Mouse (Mus musculus) induced T-regulatory cell, adult 2 months (primary cell): ENCODE data around the gene Phactr2.

Experiments
- DNase-seq: peaks from one replicate; pipeline ENCODE4 v3.0.0-alpha.2; 2012; ENCODE audit warnings: low read depth

Phactr2 gene

DNA sequence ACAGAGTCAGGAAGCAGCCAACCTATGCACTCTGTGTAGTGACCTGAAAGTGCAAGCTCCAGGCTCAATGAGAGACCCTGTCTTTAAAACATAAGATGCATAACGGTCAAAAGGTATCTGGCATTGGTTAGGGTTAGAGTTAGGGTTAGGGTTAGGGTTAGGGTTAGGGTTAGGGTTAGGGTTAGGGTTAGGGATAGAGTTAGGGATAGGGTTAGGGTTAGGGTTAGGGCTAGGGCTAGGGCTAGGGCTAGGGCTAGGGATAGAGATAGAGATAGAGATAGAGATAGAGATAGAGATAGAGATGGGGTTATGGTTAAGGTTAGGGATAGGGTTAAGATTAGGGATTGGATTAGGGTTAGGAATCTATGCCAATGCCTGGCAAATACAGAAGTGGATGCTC, 72.2 kb downstream of the Phactr2 start:
- no peak for DNase-seq

DNA sequence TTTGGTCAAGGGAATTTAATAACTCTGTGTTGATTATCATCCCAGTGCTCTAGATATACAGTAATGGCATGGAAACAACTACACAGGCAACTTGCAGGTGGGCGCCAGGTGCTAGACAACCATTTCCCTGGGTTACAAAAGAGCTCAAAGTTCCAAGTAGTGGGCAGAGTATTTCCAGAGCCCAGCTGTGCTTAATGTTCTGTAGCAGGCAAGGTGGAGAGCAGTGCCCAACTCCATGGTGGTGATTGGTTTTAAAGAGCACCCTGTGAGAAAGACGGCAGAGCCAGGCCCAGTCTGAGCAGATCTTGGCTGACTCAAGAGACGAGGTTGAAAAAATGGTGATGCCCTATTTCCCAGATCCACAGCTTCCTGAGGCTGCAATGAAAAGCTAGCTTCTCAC, 78.5 kb downstream of the Phactr2 start:
- no peak for DNase-seq

DNA sequence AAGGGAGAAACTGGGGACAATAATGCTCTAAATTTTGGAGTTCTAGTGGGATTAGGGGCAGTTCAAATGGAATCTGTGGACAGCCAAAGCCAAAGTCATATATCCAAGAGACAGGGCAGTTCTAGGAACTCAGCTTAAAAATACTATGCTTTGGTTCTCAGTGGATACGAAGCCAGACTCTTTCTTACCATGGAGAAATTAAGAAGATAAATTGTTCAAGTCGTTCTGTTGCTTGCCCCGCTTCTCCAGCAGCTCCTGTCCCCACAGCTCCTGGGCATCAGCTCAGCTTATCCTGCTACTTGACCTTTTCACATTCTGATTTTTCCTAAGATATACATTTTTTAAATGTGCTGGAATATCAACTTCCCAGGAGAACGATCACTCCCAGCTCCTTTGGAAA, 80.2 kb downstream of the Phactr2 start:
- DNase-seq, result no peak

DNA sequence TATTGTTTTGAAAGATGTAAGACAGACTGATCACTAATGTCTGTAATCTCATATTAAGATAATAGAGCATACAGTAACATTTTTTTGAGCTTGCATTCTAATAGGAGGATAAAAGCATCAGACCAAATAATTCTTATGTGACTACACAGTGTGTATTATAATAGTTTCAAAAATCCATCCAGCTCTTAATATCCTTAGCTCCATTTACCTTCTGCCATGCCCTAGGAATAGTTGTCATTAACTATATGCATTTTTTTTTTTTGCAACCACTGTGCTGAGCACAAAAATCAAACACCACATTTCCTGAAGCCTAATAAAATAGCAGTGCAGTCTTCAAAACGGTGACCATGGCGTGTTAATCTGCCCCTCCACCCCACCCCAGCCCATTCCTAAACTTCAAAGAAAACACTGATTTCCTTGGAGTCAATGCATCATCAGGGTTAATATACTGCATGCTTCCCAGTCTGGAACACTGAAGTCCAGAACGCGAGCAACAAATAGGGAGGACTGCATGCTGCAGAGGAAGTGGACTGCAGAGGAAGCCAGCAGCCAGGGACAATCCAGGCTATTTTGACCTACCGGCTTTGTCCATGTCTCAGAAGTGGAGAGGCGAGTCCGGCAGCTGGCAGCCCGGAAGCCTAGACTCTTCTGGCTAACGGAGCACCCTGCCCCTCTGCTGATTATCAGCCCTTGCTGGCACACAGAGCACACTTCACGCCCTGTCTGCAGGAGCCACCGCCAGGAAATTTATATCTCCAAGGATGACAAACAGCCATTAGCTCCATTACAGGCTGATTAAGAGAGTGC, 85.9 kb downstream of the Phactr2 start:
- DNase-seq, result no peak

DNA sequence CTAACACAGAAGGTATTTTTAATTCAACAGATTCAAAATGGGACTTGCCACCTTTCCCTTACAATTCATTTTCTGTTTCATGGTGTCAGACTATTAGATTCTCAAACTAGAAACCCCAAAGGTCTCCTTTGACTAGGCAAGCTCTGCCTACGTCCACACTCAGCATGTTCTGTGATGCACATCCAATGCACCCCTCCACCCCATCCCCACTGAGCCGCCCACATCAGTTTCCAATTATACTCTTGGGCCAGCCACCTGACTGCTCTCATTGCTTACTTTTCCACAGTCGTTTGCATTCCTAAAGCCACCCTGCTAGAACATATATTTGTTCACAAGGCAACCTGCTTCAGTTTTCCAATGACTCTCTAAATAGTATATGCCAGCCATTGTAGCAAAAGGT, 89.3 kb downstream of the Phactr2 start:
- no peak for DNase-seq

DNA sequence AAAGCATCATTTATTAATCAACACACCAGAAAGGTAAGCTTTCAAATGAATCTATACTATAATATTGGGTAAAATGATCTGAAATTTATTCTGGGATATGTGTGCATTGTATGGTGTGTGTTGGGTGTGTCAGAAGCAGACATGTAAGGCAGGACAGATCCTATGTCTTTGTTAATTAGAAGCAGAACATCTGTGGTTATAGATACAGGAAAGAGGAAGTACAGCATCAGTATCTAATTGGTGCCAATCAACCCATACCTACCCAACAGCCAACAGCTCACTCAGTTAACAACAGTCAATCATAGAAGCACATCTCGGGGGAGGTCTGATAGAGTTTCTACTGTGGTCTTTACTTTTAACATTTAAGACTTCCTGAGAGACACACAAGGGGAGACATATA, 96.3 kb downstream of the Phactr2 start:
- no peak for DNase-seq

DNA sequence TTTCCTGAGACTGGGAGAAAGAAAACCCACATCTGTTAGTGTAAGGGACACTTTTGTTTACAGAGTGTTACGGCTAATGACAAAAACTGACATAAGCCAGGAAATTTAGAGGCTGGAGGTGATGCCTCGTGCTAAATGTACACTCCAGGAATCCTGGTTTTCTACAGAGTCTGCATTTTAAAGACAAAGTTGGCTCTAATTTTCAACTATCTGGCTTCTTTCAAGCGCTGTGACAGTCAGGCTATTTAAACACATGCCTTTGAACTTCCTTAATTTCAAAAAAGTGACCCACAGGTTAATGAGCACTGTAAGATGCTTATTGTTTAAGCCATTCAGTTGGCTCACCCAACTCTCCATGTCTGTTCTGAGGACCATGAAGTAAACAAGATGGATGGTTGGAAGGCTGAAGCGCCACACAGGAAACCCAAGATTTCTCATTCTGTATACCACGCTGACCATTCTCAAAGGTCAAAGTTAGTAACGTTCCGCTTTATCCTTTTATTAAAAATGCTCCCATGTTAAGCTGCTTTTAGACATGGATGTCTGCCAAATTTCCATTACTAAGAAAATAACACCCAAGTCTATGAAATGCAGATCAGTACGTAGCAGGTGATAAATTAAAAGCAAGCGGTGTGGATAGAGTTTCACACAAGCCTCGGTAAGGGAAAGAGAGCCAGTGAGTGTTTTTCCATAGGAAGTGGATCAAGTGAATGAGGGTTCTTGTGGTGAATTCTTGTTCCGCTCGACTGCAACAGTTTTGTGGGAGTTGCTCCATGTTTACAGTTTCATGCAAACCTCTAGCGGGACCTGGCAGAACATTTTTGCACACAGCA, 97.6 kb downstream of the Phactr2 start:
- no peak for DNase-seq

DNA sequence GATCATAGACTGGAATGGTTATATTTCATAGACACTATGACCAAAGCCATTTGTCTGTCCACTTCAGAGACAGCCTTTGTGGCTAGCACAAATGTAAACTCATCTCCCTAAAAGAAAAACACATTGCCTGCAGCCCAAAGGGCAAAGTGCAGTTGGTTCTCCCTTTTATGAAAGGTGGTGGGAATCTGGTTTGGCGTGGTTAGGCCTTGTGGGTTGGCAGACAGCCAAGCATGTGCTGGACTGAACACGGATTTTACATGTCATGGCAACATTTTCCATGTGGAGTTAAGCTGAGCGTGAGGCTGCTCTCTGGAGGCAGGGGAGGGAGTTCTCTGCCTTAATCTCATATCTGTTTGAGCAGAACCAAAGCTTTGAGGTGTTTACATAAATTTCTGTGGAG, 98.4 kb downstream of the Phactr2 start:
- no peak for DNase-seq

DNA sequence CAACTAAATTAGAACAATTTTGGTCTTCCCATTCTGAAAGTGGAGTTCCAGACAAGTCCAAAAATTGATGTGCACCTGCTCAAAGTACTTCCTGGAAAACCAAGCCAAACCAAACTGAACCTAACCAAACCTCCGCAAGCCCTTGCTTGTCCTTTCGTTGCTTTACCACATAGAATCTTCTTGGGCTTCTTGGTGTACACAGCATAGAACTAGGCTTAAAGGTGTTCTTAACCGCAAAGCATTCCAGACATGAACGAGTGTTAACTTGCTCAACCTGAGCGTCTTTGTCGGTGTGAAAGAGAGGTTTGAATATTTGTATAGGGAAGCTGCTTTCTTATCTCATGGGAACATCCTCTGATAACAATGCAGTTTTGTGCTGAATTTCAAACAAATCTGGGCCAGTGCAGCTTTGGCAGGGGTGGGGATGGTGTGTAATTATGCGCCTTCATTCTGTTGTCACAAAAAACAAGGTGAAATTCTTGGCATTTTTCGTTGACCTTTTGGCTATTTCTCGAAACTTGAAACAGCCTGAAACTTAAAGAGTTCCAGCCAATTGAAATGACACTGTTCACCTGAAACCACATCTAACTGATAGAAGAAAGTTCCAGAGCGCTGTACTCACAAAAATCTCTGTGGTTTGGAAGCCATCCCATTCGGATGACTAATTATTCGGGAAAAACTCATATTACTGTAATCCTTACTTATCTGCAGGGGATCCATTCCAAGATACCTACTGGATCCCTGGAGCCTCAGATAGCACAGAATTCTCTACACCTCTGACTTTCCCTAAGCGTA, 104.4 kb downstream of the Phactr2 start:
- no peak for DNase-seq

DNA sequence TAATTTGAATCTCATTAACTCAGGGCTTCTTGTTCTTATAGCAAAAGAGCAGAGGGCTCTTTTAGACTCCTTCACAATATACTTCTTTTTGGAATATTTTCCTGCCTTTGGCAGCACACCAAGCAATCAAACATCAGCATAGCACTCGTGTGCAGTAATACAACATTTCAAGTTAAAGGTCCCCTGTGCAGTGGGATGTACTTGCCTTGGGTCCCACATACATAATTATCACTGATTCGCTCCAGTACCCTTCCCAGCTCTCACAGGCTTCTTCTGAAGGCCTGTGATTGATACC, 110.0 kb downstream of the Phactr2 start:
- DNase-seq, result no peak

DNA sequence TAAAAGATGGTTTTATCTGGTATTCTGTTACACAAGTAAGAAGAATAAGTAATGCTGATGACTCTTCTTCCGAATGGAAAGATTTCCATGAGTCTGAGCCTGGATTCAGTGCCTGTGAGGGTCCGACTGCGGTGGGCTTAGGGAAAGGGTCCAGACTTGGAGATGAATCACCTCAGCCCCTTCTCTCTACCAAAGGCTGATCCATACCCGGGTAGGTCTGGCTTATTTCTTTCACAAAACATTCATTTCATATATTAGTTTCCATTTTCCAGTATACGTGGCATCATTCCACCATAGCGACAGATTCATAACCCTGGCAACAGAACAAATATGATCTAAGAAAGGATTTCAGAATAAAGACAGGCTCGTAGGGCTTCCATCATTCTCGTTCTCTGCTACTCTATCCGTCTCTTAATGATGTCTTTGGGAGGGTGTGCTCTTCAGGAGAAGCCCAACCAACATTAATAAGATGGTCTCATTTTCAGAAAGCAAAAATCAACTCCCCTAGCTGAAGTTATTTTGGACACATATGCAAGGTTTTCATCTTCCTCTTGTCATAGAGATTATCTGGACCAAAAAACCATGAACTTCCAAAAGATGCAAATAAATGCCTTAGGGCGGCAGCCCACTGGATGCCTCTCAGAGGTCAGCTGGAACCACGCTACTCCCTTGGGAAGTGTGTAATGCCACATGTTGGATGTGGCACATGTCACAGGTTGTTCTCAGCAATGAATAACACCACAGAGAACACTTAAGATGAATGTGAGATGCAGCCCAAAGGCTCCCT, 110.5 kb downstream of the Phactr2 start:
- DNase-seq, result no peak

DNA sequence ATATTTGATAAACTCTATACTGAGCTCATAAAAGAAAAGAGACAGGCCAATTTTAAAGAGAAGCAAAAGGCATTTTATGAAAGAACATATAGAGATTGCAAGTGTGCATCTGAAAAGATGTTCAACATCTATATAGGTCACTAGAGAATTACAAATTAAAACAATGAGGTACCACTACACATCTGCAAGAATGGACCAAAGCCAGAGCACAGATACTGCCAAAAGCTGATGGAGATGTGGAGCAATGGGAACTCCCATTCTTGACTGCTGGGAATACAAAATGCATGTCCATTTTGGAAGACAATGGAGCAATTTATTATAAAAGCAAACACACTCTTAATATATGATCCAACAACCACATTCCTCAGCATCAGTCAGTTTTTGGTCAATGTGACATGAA, 113.3 kb downstream of the Phactr2 start:
- no peak for DNase-seq

DNA sequence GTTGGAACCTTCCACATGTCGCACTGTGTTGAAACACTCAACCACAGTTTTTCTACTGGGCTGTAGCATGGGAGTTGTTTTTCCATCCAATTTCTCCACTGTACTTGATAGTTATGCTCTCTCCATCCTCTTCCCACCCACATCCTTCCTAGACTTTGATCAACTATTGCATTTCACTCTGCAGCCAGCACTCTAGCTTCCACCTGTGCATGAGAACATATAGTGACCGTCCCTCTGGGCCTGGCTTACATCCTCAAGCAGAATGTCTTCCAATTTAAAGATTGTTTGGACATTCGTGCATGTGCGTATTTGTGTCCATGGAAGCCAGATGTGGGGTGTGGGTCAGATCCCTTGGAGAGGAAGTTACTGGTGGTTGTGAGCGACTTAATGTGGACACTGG, 114.4 kb downstream of the Phactr2 start:
- no peak for DNase-seq

DNA sequence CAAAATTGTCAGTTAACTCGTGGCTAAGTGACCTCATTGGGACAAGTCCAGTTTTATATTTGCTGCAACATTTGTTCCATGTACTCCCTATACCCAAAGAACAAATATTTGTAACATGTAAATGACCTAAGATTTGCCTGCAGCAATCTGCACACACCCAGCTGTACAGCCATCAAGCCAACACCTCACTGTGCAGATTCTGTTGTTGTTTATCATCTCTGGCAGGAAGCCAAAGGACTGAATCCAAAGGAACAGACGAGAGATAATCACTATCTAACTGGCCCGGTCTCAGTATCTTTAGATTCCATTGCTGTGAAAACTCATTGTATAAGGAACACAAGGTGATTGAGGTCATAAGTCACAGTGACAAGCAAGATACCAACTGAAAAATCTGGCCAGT, 115.5 kb downstream of the Phactr2 start:
- DNase-seq, result no peak

DNA sequence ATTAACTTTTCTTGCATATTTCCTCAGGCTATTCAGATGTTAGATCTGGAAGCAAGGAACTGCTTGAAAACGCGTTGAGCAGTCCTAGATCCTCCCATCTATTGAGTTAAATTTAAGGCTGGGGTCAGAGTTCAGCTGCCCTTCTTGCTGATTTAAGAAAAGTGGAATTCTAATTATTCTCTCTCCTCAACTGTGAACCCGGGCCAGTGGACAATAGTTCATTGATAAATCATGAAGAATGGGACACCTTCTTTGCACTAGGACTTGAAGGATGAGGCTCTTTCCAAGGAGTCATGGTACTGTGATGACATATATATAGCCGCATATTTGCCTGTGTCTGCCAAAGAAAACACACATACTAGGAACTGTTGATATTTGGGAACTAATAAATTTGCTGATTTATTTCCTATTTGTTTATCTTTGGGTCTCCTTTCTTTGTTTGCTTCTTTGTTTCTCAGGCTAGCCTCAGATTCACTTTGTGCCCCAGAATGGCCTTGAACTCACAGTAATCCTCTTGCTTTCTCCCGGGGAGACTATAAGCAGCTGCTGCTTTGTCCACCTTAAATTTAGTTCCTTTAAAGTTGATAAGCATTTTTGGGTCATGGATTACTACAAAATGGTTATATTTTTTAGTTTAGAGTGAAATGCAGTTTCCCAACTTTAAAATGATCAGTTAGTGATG, 127.5 kb downstream of the Phactr2 start:
- no peak for DNase-seq

DNA sequence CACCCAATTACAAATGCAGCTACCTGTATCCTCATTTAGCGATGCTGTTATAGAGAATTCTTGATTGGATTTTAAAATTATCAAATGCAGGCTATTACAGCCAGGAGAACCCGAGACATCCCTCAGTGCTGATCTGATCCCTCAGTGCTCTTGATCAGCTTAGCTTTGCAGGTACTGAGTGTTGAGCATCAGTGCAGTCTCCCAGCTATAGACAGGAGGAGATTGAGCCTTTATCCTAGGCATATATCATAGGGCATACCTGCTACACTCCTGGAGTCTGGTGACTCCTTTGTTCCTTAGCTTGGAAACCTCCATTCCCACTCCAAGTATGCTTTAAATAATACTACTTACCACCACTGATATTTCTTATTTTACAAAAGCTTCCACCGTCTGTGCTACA, 133.6 kb downstream of the Phactr2 start:
- DNase-seq, result no peak

DNA sequence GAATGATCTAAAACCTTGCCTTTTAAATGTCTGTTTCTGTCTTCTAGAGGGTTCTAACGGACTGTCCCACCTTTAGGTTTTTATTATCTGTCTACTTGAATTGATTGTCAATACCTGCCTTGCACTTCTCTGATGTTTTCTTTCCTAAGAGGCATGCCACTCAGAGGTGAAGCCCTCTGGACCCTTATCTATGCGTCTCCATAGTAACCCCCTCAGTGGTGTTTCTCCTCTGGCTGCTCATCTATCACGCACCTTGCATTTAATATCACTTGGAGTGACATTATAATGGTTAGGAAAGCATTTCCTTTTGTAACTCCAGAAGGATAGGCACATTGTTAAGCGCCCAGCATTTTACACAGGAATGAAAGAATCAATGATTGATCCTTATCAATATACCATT, 137.2 kb downstream of the Phactr2 start:
- DNase-seq, result no peak

DNA sequence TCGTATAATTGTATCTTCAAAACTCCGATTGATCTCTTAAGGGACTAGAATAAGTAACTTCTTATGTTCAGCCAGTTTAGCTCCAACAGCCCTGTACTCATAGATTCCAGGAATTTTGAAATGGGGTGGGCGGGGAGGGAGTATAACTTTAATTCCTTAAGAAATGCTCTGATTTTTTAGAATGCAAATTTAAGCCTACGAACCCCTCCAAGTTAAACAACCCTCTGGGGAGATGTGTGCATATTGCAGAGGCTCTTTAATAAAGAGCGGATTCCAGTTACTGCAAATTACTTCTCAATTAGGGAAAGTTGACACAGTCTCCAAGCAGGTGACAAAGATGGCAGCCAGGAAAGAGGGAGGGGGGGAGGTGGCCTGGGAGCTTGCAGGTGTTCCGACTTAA, 138.4 kb downstream of the Phactr2 start:
- DNase-seq, result no peak

DNA sequence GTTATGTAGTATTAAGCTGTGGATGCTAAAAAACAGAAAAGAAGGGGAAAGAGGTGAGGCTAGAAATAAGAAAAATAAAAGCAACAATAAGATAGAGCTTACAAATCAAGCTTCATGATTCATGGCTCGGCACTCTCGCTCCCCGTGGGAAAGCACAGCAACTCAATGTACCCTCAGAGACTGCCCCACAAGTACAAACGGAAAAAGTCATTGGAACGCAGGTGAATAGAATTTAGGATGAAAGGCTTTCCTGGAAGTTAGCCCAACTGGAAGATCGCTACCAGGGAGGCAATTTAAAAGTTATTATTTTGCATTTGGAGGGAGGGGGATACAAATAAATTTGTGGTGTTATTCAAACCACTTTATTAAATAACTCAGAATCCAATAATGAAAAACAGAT, 138.9 kb downstream of the Phactr2 start:
- no peak for DNase-seq

DNA sequence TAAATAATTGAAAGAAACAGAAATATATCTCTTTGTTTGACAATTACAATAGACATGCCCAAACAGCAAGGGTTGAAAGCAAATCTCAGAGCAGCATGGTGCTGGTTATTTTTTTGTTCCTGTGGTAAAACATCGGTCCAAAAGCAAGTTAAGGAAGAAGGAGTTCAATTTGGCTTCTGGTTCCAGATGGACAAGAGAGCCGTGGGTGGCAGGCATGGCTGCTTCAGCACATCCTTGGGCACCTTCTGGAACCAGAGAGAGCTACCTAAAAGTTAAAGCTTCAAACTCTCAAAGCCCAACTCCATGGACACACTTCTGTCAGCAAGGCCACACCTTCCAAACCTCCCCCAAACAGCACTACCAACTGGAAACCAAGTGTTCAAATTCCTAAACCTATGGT, 140.4 kb downstream of the Phactr2 start:
- no peak for DNase-seq

DNA sequence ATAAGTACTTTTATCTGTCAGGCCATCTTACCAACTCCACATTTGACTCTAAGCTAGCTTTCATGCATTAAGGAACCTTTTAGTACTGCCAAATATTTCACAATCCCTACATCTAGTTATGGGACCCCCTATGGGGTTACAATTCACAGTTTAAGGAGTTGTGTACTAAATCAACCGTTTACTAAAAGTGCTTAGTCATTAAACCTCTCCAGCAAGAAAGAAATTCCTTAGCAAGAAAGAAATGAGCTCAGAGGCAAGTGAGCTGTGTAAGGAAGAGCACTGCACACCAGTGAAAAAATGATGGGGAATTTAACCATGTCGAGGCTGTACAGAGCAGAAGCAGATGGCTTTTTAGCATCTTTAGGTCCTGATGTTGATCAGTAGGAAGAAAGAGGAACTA, 141.2 kb downstream of the Phactr2 start:
- DNase-seq, result no peak
